Mouse (Mus musculus): ENCODE data around the gene Lmntd1.

The Lmntd1 gene

DNA sequence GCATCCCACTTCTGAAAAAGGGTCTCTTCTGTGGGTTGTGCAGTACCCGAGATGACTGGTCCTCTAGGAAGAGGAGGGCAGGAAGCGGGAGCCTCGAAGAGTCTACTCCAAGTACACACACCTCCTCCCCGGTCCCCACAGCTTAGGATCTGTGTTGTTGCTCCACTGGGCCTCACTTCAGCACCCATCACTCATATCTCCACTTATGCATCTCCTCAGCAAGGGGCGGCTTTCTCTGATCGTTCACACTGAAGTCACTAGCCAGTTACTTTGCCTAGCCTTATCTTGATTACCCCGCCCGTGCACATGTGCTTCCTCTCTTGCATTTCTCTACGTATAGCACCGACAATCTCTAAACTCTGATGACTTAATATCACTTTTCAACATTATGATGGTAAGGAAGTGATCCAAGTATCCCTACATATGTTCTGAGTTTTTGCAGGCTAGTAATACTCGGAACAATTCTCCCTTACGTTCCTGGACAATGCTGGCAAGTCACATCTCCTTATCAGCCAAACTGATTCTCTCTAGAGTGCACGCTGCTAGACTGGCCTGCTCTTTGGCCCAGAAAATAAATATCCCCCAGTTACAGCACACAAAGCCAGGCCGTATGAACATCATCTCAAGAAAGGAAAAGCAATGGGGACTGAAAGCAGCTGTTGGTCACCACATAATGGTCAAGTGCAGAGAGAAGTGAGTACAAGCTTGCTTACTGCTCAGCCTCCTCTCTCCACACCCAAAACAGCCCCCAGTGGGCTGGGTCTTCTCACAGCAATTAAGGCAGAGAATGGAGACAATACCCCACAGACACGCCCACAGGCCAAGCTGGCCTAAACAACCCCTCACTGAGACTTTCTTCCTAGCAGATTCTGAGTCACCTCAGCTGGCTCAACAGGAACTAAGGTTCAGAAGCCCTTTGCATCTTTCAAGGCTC lies 56.8 kb downstream of the Lmntd1 start:
- DNase-seq (ENCODE audit: low read depth, low spot score) = peak; percentile 64

DNA sequence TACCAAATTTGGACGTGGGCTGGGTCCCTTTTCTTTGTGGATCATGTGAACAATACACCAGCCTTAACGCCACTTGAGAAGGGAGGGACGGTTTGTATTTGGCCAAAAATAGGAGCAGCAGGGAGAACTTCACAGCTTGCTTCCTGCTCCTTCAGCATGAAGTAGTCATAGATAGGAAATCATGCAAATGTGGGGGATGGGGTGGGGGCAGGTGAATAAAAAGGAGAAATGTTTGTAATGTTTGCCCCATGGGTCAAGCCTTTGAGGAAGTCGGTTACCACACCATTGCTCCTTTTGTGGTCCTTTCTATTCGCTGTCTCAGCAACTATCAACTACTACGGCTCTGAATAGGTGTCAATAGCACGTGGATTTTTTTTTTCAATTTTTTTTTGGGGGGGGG lies 60.9 kb downstream of the Lmntd1 start:
- DNase-seq (ENCODE audit: low read depth, low spot score) = no peak

DNA sequence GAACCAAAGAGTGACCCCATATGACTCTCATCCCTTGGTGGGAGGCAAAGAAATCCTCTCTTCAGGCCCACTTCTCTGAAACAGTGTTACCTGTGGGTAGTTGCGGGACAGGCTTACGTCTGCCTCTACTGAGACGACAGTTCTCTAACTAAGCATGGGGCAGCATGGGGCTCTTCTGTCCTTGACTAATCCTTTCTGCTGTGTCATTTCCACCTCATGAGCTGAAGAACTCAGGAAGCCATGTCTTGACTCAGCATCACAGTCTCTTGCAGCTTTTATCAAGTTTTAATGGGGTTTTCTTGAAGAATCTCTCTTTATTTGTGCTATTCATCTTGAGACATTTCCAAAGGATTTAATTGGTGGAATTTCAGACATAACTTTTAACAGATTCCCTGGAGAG lies 61.3 kb downstream of the Lmntd1 start:
- DNase-seq (ENCODE audit: low read depth, low spot score) = no peak

DNA sequence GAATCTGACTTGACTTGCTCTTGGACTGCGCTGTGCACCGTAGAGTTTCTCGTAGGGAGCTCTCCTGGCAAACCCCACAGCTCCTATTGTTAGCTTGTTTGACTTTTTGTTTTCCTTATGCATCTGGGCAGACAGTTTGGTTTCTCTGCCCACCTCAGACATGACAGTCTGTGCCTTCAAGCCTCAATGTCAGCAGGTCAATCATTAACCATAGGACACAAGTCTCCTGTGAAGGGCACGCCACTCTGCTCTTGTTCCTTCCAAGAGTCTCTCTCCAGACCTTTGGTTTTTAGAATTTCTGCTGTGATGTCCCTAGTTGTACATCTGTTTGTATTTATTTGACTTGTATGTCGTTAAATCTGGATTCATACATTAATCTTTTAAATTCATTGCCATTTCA lies 63.1 kb downstream of the Lmntd1 start:
- no peak for DNase-seq (ENCODE audit: low read depth, low spot score)

DNA sequence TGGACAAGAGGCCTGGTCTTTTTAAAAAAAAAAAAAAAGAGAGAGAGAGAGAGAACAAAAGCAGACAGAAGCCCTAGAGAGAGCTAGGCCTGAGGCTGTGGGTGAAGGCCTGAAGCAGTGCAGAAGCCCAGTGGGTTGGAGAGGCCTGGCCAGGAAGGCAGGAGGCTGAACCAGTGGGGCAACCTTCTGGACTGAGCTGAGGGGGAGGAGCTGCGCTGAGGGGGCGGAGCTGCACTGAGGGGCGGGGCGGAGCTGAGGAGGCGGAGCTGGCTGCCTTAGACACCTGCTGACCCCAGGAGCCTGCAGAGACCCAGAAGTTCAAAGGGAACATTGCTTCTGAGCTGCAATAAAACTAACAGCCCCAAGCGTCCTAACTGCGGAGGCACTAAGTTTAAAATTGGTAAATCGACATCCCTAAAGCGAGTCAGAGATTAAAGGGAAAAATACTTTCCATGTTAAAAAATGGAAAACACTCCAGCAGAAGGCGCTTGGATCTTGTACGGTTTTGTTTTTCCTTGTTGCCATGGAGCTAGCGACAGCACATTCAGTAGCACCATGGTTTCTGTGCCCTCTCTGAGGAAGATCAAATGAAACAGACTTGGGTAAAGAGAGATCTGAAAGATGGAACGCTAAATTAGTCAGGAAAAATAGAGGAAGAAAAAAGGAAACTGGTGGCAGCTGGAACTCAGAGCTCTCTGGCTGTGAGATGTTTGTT lies 68.0 kb downstream of the Lmntd1 start:
- peak; percentile 77 for DNase-seq (ENCODE audit: low read depth, low spot score)

DNA sequence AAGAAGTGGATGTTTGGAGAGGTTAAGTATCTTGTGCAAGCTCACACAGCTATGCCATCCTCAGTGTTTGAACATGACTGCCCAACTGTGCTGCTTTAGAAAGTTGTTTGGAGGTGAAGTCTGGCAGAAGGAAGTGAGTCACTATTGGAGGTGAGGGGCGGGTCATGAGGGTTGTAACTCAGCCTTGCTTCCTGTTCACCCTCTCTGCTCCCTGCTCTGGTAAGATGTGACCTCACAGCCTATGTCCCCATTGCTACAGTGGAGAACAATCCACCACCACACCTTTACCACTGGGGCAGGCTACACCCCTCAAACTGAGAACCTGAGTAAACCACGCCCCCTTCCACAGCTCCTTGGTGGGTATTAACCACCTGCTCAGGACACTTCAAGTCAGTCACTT lies 69.3 kb downstream of the Lmntd1 start:
- no peak for DNase-seq (ENCODE audit: low read depth, low spot score)

DNA sequence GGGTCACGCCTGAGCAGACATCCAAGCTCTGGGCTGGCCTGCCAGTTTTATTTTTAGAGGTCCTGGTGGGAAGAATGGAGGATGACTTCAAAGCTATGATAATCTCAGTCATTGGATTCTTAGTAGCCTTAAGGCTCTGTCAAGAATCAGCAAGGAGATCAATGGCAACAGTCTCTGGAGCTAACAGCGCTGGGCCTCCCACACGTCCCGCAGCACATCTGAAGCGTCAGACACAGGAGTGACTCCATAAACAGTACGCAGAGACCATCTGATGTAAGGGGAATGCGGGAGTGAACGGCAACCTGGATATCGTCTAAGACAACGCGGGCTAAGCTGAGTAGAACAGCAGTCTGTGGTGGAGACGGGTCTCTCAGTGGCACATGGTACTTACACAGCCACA lies 69.8 kb downstream of the Lmntd1 start:
- no peak for DNase-seq (ENCODE audit: low read depth, low spot score)

DNA sequence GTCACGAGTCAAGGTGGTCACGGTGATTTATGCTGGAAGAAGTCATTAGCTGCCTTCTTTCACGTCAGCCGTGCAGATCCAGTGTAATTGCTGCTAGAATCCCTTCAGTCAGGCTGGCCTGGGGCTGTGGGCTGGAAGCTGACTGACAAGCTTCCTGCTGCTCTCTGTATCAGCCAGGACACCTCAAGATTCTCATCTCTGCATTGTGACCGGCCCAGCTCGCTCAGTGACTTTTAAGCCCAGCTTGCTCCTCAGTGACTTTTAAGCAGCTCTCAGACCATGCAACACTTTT lies 74.6 kb downstream of the Lmntd1 start:
- no peak for DNase-seq (ENCODE audit: low read depth, low spot score)

DNA sequence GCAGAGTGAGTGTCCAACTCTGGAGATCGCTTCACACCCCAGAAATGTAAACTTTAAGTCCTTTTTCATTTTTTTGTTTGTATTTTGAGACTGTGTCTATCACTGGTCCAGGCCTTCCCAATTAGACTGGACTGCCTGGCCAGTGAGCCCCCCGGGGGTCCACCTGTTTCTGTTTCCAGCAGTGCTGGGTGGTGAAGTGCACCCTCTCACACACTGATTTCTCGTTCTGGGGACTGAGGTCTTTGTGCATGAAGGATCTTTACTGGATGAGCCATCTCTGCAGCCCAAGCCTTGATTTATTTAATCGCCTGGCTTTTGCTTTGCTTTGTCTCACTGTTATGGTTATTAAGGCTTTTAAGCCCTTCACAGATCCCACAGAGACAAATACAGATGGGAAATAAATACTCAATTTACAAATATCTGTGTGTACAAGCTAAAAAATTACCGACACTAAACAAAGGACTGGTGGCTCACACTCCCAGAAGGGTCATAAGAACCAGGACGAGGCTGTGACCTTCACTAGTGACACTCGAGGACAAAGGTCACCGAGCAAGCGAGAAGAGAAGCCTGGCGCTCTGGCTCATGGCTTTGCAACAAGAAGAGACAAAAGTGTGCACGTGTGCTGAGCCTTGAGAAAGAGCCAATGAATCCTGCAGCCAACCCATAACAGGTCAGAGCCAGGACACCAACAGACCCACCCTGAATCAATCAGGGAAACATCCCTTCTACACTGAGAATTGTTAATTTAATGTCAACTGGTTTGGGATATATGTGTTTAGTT lies 75.1 kb downstream of the Lmntd1 start:
- no peak for DNase-seq (ENCODE audit: low read depth, low spot score)

DNA sequence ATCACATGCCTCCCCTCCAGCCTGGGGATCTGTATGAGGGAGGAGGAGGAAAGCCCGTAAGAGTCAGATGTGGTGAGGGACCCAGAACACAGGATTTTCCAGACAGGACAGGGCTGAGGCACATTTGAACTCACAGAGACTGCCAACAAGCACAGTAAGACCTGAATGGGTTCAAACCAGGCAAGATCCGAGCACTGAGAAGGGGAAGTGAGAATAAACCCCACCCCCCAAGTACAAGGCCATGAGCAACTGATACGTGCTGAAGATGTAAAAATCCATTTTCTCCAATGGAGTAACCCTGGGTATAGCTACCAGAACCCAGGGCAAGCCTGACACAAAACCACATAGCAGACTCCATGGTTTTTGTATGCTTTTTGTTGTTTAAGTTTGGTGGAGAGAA lies 83.7 kb downstream of the Lmntd1 start:
- DNase-seq (ENCODE audit: low read depth, low spot score) = no peak

DNA sequence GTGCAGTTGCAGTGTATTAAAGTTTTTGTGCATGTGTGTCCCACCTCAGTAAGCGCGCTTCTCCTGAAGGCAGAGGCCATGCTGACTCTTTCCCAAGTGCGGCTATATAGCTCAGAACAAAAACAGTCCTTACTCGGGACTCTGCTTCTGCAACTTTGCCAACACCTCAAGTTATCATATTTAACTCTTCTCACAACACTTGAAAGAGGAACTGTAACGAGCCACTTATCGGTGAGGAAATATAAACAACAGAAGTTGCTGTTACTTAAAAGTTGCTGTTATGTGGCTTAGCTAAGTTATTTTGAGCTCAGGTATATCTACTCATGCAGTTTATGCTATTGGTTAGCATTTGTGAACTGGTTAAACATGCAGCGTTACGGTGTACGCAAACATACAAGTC lies 90.8 kb downstream of the Lmntd1 start:
- DNase-seq (ENCODE audit: low read depth, low spot score) = no peak

DNA sequence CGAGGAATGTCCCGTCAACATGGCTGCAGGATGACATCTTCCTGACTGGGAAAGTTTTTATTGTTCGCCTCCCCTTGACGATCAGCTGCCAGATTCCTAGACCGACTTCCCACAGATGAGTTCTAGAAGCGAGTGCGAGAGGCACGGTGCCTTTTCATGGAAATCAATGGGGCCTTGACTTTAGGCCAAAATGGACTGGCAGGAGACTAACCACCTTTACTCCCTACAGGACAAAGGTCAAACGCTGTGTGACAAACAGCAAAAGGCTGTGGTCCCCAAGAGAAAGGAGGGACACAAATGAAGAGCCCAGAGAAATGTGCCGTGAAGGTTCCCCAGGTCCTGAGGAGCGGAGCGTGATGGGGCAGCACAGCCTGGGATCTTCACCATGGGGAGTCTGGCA lies 91.5 kb downstream of the Lmntd1 start:
- no peak for DNase-seq (ENCODE audit: low read depth, low spot score)

DNA sequence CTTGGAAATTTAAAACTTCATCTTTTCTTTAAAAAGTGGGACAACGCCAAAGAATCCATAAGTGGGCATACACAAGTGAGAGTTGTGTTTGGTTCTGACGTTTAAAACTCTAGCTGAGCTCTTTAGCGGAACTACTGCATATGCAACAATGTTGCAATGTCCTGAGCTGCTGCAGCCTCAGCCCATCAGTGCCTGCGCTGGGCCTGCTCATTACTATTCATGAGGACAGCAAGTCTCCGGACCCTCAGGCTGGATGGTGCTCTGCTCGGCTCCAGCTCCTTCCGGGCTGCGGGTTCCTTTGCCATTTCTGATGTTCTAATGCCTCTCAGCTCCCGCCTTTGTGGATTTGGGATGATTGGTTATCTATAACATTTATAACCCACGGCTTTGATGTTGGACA lies 97.1 kb downstream of the Lmntd1 start:
- no peak for DNase-seq (ENCODE audit: low read depth, low spot score)

DNA sequence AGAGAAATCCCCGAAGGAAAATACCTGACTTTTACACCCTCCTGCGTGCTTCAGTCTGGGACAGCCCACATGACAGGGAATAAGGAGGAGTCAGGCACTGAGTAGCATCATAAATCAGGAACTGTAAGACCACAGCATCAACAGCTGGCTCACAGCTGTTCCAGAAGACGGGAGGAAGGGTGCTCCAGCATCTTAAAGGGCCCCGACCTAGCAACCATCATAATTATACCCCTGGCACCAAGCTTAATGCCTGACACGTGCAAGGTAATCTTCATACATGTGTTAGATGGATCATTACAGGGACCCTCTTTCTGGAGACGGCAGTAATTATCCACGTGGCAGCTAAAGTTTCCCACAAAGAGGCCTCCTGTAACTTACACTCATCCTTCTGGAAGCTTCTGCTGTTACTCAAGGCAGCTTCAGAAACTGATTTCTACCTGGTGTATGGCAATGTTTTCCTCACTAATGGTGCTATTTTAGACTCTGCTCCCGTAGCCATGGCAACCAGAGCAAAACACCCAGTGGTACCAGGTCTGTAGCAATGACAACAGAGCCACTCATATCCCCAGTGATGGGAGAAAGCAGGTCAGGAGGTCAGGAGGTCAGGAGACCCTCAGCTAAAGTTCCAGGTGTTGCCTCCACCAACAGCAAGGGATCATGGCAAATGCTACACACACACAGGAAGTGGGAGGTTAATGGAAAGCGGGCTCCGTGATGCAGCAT lies 98.1 kb downstream of the Lmntd1 start:
- no peak for DNase-seq (ENCODE audit: low read depth, low spot score)

DNA sequence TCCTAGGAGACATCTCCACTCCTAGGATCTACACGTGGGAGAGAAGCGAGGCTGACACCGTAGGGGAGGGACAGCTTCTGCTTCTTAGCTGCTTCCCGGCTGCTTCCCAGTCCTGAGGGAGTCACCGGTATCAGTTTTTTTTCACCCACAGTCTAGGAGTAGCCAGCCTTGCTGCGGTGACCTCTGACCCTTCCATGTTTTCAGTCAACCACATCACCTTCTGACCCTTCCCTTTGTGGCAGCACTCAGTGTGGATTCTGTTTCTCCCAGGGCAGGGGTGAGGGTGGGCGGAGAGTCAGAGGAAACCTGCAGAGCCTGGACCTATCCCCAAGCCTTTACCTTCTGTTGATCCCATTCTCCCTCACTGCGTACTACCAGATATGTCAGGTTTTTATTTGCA lies 102.9 kb downstream of the Lmntd1 start:
- DNase-seq (ENCODE audit: low read depth, low spot score) = no peak

DNA sequence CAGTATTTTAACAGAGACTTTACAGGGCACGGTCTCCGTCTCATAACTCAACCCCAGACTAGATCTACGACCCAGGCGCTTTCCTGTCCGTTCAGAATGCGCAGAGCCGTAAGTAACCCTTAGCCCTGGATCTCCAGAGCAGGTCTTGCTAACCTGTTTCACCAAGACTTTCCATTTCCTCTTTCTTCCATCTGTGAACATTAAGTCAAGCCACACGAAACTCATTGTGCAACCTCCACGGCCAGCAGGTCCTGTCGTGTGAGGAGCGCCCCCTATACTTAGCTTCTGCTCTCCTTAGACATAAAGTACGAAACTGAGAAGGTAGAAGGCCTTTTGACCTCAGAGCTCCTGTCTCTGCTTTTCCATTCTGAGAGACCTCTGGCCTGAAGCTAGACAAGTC lies 105.3 kb downstream of the Lmntd1 start:
- DNase-seq (ENCODE audit: low read depth, low spot score) = no peak

DNA sequence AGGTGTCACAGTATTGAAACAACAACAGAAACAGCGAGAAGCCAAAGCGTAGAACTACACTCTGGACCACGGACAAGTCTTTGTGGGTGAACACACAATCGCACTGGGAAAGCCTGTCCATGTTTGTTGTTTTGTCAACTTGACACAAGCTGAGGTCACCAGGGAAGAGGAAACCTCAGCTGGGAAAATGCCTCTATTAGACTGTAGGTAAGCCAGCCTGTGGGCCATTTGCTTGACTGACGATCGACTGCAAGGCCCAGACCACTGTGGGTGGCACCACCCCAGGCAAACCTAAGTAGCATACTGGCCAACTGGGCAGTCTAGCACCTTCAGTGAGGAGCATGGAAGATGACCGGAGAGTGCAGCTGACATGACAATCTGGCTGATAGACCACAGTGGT lies 112.4 kb downstream of the Lmntd1 start:
- no peak for DNase-seq (ENCODE audit: low read depth, low spot score)

DNA sequence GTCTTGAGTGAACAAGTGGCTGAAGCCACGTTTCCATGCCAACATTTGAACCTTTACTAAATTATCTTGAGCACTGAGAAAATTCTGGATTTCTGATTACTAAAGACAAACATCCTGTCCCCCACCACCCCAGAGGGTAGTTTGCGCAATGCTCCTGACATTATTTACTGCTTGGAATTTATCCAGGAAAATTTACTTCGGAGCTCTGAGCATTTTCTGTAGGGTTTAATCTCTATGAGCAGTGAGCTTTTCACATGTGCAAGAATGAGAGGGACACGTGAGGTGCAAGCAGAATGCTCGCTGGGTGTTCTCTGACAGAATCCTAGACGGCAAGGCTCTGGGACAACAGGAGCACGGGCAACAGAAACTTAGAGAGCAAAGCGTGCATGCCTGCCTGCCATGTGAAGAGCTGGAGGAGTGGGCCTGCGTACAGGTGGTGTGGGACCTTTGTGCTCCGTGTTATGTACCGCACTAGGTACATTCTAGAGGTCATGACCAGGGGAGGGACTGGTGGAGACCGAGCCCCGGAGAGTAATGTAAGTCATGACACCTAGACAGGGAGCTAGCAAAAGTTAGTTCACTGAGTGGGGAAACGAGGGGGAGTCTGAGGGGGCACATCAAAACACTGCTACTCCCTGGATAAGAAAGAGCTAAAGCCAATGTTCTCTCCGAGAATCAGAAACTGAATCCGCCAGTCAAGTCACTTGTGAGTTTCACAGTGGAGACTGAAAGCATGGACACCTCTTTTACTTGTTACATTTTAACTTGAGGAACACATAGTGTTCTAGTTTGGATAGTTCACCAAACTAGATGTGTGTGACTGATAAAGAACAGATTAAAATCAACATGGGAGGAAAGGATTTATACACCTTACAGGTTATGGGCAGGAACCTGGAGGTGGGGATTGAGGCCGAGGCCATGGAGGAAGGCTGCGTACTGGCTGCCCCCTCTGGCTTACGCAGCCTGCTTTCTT lies 114.3 kb downstream of the Lmntd1 start:
- no peak for DNase-seq (ENCODE audit: low read depth, low spot score)

DNA sequence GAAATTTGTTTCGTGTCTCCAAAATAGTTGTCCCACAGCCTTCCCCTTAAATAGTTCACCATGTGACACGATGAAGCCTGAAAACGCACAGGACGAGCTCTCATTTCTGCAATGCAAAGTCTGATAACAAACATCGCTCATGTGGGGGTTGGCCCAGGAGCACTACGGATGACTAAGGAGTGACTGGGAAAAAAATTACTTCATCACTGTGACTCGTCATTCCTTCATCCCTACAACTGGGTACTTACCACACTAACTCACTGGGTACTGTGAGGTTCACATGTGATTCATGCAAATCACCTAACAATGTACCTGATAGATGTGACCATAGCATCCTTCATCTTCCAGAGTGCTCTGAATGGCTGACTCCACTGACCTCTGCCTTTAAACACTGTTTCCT lies 118.4 kb downstream of the Lmntd1 start:
- DNase-seq (ENCODE audit: low read depth, low spot score) = no peak

DNA sequence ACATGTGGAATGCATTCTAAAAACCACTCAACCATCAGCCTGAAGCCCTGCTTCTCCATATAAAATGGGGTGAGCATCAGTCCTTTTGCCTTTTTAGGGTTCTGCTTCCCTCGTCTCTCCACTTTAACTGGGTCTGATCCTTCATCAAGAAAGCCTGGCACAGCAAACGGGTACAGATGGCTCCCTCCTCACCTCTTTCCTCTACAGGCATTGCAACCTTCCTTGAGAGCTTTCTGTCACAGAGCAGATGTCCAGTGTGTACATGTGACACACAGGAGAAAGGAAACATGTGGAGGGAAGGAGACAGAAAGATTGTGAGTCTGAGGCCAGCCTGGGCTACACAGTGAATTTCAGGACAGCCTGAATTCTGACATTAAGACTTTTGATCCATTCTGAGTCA lies 125.9 kb downstream of the Lmntd1 start:
- no peak for DNase-seq (ENCODE audit: low read depth, low spot score)
